Mouse (Mus musculus) erythroblast, embryonic 14.5 days (primary cell): ENCODE data around the gene Robo1.

Experiments used
- GATA1 ChIP-seq: IDR thresholded peaks from 2 replicates; pipeline ENCODE4 v1.6.1; 2012; ENCODE audit warnings: low read length, inconsistent platforms, mixed read lengths
- TAL1 ChIP-seq: IDR thresholded peaks from 3 replicates; pipeline ENCODE4 v1.6.1; 2012; ENCODE audit warnings: low read length, inconsistent platforms, mixed read lengths

DNA sequence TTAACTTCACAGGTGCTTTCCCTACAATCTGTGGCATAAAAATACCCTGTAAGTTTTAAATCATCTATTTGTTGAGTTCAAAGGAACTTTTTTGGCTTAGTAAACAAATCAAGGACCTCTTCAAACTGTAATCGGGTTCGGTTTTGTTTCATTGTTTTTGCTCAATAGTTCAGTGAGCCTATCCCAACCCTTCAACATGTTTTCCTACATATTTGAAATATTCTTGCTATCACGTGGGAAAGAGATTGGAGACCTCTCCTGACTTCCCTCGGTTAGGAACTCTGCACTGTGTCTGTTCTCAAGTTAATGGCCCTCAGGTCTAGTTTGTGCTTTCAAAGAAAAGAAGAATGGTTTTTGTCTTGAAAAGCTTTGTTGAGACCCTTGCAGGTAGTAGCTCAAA is 557.9 kb downstream of the Robo1 start:
- TF ChIP-seq GATA1 (no peak), TAL1 (no peak)
